Comparison of ENCODE assay signal across 7 mouse cellular contexts in the genomic region with DNA sequence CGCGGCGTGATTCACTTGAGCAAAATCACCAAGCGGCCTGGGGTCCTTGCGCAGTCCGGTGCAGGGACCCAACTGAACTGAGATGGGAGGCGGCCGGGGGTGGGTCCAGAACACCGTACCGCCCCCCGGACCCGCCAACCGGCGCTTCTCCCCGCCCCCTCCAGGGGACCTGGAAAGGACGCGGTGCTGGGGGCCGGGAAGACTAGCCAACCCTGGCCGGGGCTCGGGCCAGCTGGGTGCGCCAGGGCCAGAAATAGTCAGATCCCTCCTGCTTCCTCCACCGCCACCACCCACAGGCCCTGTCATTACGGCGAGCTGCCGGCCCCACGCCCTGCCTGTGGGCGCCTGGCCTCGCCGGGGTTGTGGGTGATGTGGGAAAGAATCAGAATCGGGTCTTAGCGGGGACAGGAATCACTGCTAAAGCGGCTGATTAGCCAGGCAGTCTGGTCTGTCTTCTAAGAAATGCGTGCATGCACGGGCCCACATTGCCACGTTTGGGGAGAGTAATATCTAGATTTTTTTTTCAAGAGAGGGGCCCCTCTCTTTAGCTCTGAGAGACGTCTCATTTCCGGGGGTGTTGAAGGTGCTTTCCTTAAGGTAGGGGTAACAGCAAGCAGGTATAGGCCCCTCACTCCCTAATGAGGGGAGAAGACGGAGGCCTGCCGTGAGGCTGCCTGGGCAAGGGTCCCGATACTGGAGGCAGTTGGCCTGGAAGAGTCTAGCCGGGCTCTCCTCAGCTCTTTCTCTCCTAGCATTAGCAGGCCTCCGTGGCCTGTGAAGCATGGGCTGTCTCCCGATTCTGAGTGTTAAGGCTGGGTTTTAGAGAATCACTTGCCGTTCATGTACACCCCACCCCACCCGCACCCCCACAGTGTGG. TPM values are rescaled to one million over a fixed set of nuclear protein-coding genes. Genes with fewer than 3 reads are reported as not detected.
DNase-seq lines count a peak whose midpoint lies in the region; ATAC-seq and TF ChIP-seq lines count a peak whose summit lies in the region.

A gene (minus strand): TSS at position 84 of the 877 bp plus-strand sequence.

- peaks cover 71% of the 10 kb centered on the region for H3K4me1 ChIP-seq in embryonic facial prominence, embryonic 10.5 days
- H3K4me1 ChIP-seq in intestine, postnatal 0 days (replicated peaks; ENCODE audit: control insufficient read depth, insufficient read depth, low read length): no peaks in the 10 kb centered on the region
- peaks cover 2% of the 10 kb centered on the region; the same call in 1 of the 2 replicates for H3K4me1 ChIP-seq in spleen, adult 2 months (ENCODE audit: control insufficient read depth, insufficient read depth, insufficient read length)

- WGBS in embryonic facial prominence, embryonic 10.5 days: 9% methylated on average over 45 of the region's 45 CpGs
- WGBS in intestine, postnatal 0 days: 17% methylated on average over 44 of the region's 45 CpGs
- WGBS in spleen, adult 2 months: 15% methylated on average over 45 of the region's 45 CpGs

- no peaks in the 10 kb centered on the region for H3K36me3 ChIP-seq in embryonic facial prominence, embryonic 10.5 days (replicated peaks)
- no peaks in the 10 kb centered on the region for H3K36me3 ChIP-seq in intestine, postnatal 0 days (ENCODE audit: control insufficient read depth, insufficient read depth)
- no peaks in the 10 kb centered on the region for H3K36me3 ChIP-seq in spleen, adult 2 months (ENCODE audit: control insufficient read depth, insufficient read depth, low read length)

- intact Hi-C loops in left cerebral cortex, postnatal 36 days (cut with DNase I): no loop called here

- peak within 1 kb of the TSS; percentile 51 for H3K9ac ChIP-seq in intestine, postnatal 0 days (ENCODE audit: low read depth, low read length)

- ATAC-seq in granulocyte monocyte progenitor cell, adult 5-6 weeks (replicated peaks; ENCODE audit: poor library complexity, severe bottlenecking): peak; percentile 72
- peak; percentile 34 for ATAC-seq in intestine, postnatal 0 days

- DNase-seq in adrenal gland, postnatal 14 days: peak; percentile 94
- peak; percentile 90 for DNase-seq in embryonic facial prominence, embryonic 10.5 days (ENCODE audit: low spot score)
- peak; percentile 81 to 87 for DNase-seq in left cerebral cortex, postnatal 36 days (ENCODE audit: low spot score in 2 of 2)
- DNase-seq in mesoderm, embryonic 11.5 days (ENCODE audit: low read depth, low spot score): peak; percentile 79
- peak in 1 of 2 experiments; percentile 29 for DNase-seq in spleen, adult 2 months (ENCODE audit: low read depth in 1 of 2, low spot score in 2 of 2)

- TF ChIP-seq CTCF in intestine, postnatal 0 days (IDR thresholded peaks at IDR 0.05; ENCODE audit: low read depth): no peak; the same call in 1 of the 2 replicates
- no peak for TF ChIP-seq CTCF in spleen, adult 2 months (IDR thresholded peaks at IDR 0.05; ENCODE audit: extremely low read depth, insufficient read depth, insufficient read length, insufficient replicate concordance)

- peaks cover 62% of the 10 kb centered on the region for H3K27me3 ChIP-seq in embryonic facial prominence, embryonic 10.5 days (replicated peaks; ENCODE audit: low read depth, poor library complexity, severe bottlenecking)
- peaks cover 4% of the 10 kb centered on the region; the same call in 1 of the 2 replicates for H3K27me3 ChIP-seq in intestine, postnatal 0 days (replicated peaks; ENCODE audit: control insufficient read depth, insufficient read depth, low read length)
- H3K27me3 ChIP-seq in spleen, adult 2 months (ENCODE audit: control insufficient read depth, insufficient read depth, low read length): peaks cover 2% of the 10 kb centered on the region; the same call in 1 of the 2 replicates

- H3K4me2 ChIP-seq in intestine, postnatal 0 days (replicated peaks; ENCODE audit: low read depth): peak within 1 kb of the TSS; percentile 86

- no peaks in the 10 kb centered on the region for H3K9me3 ChIP-seq in embryonic facial prominence, embryonic 10.5 days
- no peaks in the 10 kb centered on the region for H3K9me3 ChIP-seq in intestine, postnatal 0 days (ENCODE audit: control insufficient read depth)

- H3K4me3 ChIP-seq in embryonic facial prominence, embryonic 10.5 days: peak within 1 kb of the TSS; percentile 72
- peak within 1 kb of the TSS; percentile 54 for H3K4me3 ChIP-seq in intestine, postnatal 0 days (ENCODE audit: low read depth, low read length)
- H3K4me3 ChIP-seq in spleen, adult 2 months (ENCODE audit: extremely low read depth, insufficient read depth, insufficient read length): peak within 1 kb of the TSS; percentile 43

- no peak for TF ChIP-seq POLR2A in spleen, adult 2 months (IDR thresholded peaks at IDR 0.05; ENCODE audit: low read depth, low read length)

- peak within 1 kb of the TSS; percentile 52 for H3K27ac ChIP-seq in embryonic facial prominence, embryonic 10.5 days (replicated peaks)
- H3K27ac ChIP-seq in intestine, postnatal 0 days (ENCODE audit: low read depth, low read length): no peak within 1 kb of the TSS
- peak within 1 kb of the TSS; percentile 41; the same call in 1 of the 2 replicates for H3K27ac ChIP-seq in spleen, adult 2 months (ENCODE audit: insufficient read depth, low read length)

RNA-seq across cellular contexts. Expression of the gene that starts here (rescaled TPM):
- total RNA-seq in adrenal gland, postnatal 14 days (2021): 11.8 and 13.6 TPM in 2 replicates
- 20.7 and 21.2 TPM in 2 replicates for polyA plus RNA-seq in embryonic facial prominence, embryonic 10.5 days (2016; fragmentation: Nextera tagmentation; extraction: Ambion mirVana)
- total RNA-seq in granulocyte monocyte progenitor cell, adult 5-6 weeks (2014; fragmentation: Nextera tagmentation): not detected in 2 replicates
- not detected in 2 replicates for total RNA-seq in granulocyte monocyte progenitor cell, adult 5-6 weeks (2017)
- 6.3 and 6.5 TPM in 2 replicates for polyA plus RNA-seq in intestine, postnatal 0 days (2015; fragmentation: Nextera tagmentation; extraction: Ambion mirVana)
- total RNA-seq in left cerebral cortex, postnatal 36 days (2021): 10 to 100 TPM; 12.6 to 14.9 TPM
- 6.3 and 6.5 TPM in 2 replicates for polyA plus RNA-seq in spleen, adult 2 months (2012; rRNA removed)

Comparison
In these comparisons a context has a peak if more than half of its experiments do, and no peak if none do; other contexts are left out.
1. RNA of the gene that starts here (total RNA-seq): 12.6 to 14.9 TPM in left cerebral cortex, postnatal 36 days and 11.8 to 13.6 TPM in adrenal gland, postnatal 14 days; not detected in granulocyte monocyte progenitor cell, adult 5-6 weeks; every median in the first group is over 10 times any median in the second.
2. Peak in ATAC-seq in granulocyte monocyte progenitor cell, adult 5-6 weeks; RNA of the gene not detected or under 1 TPM.
3. Peak in every context shown above with its lines, with median percentiles within 50 percentile points of each other: H3K4me3 ChIP-seq.